Mouse (Mus musculus): ENCODE measurements around the gene Homer3.

Gene Homer3

DNA sequence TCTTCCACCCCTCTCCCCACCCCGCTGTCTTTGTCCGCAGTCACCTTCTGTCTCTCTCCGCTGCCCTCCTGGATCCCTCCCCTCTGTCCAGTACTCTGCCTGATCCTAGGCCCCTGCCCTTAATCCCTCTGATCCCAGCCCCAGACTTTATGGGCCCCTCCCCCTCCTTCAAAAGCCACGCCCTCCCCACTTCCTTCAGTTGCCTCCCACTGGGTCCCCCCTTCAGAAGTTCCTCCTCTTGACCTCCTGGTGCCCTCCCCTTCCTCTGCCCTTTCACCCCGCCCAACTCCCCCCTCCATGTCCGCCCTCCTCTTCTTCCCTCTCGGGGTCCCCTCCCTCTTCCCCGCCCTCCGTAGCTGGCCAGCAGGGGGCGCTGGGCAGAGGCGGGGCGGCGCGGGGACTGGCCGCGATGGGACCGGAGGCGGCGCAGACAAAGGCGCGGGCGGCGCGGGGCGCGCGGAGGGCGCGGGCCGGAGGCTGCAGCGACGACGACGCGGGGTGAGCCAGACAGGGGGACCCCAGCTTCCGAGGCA, at the start of gene Homer3:
Gene Homer3 (plus strand): TSS at position 225 of the 533 bp plus-strand sequence.
- DNase-seq (ENCODE audit: low spot score in 2 of 2): peak; percentile 78 to 79

DNA sequence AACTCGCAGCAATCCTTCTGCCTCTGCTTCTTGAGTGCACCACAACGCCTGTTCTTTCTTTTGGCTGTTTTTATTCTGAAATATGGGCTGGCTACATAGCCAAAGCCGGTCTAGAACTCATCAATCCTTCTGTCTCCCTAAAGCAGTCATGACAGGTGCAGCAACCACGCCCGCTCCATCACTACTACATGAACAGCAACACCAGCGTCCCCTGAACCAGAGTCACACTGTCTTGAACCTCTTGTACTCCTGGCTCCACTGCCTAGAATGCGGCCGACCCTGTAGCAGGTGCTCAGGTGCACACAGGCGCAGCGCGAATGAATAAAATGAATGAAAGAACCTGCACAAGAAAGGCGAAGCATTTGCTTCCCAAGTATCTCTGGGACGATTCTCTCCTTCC, 49.0 kb upstream of the Homer3 start:
- DNase-seq (ENCODE audit: low spot score in 2 of 2): no peak

- peak; percentile 90 to 94 for DNase-seq (ENCODE audit: low spot score in 2 of 2)
Measured at GRCm38 (mm10) chr8:70234080-70234780, 48.4 kb upstream of the Homer3 start, which contains the start of the genes Sugp2 and Armc6. Gene Sugp2, plus strand, starts transcription at chr8:70234226. Gene Armc6, minus strand, starts transcription at chr8:70234466.

DNA sequence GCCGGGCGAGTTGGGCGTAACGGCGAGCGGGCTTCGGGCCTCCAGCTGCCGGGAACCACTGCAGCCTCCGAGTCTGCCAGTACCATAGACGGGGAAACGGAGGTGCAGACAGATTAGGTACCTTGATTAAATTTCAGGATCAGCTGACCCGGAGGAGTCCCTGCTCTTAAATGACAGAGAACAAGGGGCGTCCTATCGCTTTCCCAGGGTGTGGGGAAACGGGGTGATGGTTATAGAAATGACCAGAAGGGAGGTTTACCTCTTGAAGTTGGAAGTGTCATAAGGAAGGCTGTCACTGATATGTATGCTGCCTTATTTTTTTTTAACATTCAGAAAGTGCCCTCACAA, 47.9 kb upstream of the Homer3 start:
- no peak for DNase-seq (ENCODE audit: low spot score in 2 of 2)

GRCm38 (mm10) chr8:70237842-70238241, 44.8 kb upstream of the Homer3 start:
- DNase-seq (ENCODE audit: low spot score in 2 of 2): no peak

GRCm38 (mm10) chr8:70240642-70241041, 42.0 kb upstream of the Homer3 start:
- DNase-seq (ENCODE audit: low spot score in 2 of 2): no peak

- DNase-seq (ENCODE audit: low spot score in 2 of 2): no peak
Measured at GRCm38 (mm10) chr8:70246622-70247021, 36.0 kb upstream of the Homer3 start.

- DNase-seq (ENCODE audit: low spot score in 2 of 2): no peak
Measured at GRCm38 (mm10) chr8:70247841-70248240, 34.8 kb upstream of the Homer3 start.

DNA sequence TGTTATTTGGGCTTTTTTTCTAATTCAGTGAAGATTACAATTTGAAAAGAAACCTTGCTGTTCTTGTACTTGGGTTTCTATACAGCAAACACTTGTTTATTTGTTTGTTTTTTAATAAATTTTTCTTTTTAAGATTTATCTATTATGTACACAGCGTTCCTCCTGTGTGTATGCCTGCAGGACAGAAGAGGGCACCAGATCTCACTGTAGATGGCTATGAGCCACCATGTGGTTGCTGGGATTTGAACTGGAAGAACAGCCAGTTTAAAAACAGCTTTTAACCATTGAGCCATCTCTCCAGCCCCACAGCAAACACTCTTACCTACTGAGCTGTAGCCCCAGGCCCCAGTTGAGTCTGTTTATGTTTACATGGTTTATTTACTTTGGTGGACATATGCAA, 28.0 kb upstream of the Homer3 start:
- no peak for DNase-seq (ENCODE audit: low spot score in 2 of 2)

DNA sequence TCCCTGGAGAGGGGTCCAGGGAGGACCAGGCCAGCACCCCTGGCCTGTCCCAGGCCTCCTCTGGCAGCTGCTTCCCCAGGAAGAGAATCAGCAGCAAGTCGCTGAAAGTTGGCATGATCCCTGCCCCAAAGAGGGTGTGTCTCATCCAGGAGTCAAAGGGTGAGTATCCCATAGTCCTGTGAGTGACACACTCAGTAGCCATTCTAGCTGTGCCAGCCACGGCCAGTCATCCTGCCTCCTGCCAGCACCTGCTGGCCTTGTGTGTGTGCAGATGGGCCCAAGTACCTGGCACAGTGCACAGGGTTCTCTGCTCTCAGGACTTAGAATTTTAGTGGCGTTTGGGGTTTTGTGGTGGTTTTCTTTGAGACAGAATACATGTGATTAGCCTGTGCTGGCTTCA, 25.2 kb upstream of the Homer3 start:
- no peak for DNase-seq (ENCODE audit: low spot score in 2 of 2)

DNA sequence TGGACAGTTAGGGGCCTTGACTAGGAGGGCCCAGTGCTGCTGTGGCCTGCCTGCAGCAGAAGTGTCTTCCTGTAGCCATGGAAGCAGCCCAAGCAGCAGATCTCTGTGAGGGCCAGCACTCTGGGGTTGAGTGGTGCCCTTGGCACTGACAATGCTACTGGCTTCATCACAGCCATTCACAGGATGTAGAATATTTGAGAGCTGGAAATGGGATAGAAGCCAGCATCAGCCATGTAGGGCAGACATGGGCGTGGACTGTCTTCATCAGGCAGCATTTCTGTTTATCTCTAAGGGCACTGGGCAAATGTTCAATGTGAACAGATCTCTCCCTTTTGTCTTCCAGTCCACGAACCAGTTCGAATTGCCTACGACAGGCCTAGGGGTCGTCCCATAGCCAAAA, 24.0 kb upstream of the Homer3 start:
- no peak for DNase-seq (ENCODE audit: low spot score in 2 of 2)

- DNase-seq (ENCODE audit: low spot score in 2 of 2): no peak
Measured at GRCm38 (mm10) chr8:70259043-70259442, 23.6 kb upstream of the Homer3 start.

DNA sequence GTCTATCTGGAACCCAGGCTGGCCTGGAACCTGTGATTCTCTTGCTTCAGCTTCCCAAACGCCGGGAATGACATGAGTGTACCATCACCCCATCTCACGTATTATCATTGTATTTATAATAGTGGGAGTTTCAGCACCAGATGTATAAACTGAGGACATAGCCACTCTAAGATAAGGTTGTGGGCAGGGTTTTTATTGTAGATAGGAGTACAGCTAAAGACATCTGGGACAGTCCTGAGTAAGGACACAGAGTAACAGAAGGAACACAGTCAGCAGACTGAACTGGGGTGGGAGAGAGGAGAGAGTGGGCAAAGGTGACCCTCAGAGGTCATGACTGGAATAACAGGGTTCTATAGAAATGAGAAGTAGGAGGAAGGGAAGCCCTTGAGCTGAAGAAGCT, 15.0 kb upstream of the Homer3 start:
- DNase-seq (ENCODE audit: low spot score in 2 of 2): no peak

DNA sequence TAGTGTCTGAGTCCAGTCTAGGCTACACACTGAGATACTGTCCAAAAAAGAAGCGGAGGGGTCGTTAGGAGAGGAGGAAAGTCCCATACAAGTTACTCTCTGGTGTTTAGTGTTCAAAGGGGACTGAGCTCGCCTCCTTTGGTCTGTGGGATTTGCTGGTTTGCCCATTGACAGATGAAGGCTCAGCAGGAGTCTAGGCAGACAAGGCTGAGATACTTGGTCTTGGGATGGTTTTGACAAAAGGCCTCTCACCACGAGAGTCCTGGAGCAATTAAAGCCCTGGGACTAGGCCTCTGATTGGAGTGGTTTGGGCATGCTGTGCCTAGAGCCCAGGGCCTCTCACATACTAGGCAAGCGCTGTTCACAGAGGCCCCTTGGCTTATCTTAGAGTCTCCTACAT, 14.3 kb upstream of the Homer3 start:
- no peak for DNase-seq (ENCODE audit: low spot score in 2 of 2)

DNA sequence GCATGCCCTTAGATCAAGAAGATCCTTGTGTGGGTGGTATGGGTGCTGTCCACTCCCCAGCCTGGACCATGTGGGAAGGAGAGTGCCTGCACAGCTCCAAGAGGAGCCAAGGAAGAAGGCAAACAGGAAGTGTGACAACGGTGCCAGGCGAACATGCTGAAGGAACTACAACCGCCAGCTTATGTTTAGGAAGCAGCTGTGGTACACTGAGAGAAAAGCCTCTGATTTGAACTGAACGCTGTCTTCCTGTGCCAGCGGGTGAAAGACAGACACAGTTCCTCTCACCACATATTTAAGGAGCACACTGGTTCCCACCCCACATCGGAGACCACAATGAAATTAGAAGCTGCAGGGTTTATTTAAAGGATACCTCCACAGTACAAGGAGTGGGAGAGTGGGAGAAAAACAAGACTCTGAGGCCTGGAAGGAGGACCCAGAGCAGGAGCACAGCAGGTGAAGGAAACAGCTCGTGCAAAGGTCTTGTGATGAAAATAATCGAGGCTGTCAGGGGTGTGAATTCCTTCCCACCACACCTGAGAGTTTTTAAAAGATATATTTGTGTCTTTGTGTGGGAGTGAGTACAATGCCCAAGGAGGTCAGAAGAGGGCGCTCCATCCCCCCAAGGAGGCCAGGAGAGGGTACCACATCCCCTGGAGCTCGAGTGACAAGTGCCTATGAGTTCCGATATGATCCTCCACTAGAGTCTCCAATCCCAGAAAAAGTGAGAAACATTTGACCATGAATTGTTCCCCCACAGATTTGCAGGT, 13.6 kb upstream of the Homer3 start:
- no peak for DNase-seq (ENCODE audit: low spot score in 2 of 2)

DNA sequence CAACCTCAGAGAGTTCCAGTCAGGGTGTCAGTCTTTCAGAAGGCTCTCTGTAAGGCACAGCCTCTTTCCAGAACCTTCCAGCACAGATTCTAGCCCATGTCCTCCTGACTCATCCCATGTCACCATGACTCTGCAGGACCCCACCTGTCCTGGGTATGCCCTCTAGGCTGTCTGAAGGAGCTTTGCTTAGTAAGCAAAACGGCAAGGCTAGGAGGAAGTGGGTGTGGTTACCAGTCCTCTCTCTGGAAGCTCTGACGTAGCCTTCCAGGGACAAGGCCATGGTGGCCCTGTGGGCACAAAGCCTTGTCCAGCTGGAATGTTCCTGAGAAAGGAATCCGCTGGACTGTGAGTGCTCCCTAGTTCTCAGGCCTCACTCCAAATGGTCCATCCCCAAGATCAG, 9.7 kb upstream of the Homer3 start:
- no peak for DNase-seq (ENCODE audit: low spot score in 2 of 2)

- DNase-seq (ENCODE audit: low spot score in 2 of 2): no peak
Measured at GRCm38 (mm10) chr8:70274350-70274749, 8.3 kb upstream of the Homer3 start.

DNA sequence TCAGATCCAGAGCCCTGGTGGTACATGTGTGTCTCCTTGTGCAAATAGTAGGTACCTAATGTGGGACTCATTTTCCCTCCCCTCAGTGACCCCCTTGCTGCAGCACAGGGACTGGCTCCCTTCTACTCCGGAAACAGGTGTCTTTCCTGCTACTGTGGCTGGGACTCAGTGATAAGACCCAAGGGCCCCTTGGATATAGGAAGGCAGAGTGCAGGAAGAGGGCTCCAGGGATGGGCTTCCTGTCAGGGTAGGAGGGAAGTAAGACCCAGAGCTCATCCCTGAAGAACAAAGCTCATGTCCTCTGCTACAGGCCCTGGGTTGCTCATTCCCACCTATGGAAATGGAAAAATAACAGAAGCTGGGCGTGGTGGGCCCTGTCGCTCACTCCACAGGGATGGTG, 6.2 kb upstream of the Homer3 start:
- no peak for DNase-seq (ENCODE audit: low spot score in 2 of 2)

- no peak for DNase-seq (ENCODE audit: low spot score in 2 of 2)
Measured at GRCm38 (mm10) chr8:70278175-70278574, 4.5 kb upstream of the Homer3 start.

DNA sequence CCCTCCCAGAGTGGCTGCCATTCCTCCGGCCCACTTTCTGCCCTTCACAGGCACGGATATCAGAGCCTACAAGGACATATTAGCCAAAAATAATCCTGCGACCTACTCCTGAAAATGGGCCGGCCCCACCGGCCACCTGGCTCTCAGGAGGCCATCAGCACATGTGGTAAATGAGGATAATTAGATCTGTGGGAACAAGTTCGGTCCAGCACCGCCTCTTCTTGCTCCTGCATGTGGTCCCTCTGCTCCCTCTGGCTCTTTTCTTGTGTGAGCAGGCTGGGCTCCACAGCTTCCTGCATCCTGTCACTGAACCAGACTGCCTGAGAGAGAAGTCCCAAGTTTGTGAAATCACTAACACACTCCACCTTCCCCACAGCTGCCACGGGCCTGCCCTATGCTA, 3.4 kb upstream of the Homer3 start:
- DNase-seq (ENCODE audit: low spot score in 2 of 2): no peak

DNA sequence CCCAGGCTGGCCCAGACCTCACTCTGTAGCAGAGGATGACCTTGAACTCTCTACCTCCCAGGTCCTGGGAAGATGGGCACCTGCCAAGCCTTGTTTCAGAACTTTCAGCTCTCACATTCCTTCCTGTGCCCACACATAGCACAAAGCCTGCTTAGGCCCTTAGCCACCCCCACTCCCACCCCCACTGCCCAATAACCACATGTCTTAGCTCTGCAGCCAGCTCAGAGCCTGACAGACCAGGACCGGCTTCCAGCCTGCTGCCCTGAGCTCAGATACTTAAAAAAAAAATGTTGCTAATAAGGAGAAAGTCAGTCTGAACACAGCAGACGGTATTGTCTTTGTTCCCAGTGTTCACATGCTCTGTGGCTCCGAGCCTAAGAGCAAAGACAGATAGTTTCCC, 1.6 kb upstream of the Homer3 start:
- DNase-seq (ENCODE audit: low spot score in 2 of 2): no peak

DNA sequence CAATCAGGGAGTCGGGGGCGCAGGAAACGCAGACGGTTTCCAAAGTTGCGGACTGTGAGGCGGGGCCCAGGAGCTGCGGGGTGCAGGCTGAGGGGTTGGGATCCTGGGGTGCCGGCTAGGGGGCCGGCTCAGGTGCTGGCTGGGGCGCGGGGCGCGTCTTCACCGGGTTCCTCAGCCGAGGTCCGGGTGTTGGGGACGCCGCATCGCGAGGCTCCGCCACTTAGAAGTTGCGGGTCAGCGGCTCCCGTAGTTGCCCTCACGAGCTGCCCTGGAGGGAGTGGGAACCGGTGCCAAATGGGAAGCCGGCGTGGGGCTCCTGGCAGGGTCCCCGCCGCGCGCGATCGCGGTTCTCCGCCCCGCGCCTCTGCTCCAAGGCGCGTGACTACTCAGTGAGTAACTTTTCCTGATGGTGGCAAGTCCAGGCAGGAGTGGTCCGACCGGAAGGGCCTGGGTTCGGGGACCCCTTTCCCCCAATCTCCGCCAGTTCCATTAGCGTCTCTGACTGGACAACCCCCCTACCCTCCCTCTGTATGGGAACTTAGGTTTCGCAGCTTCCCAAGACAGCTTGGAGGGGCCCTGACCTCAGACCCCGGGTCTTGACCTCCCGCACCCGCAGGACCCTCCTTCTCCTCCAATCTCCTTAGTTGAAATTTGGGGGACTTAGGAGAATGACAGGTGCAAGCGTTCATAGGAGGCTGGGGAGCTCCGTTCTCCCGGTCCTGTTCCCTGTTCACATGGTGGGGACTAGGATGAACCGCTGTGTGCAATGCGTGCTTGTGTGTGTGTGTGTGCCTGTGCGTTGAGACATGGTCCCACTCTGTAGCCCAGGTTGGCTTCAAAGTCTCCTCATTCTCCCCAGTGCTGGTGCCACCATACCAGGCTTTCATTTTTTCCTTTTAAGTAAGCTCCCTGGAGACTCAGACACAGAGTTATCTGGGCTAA, 780 bp downstream of the Homer3 start:
- DNase-seq (ENCODE audit: low spot score in 2 of 2): no peak
